Mouse (Mus musculus) heart, embryonic 14.5 days (tissue): ENCODE results near the gene Daam2. TPM values are rescaled to one million over a fixed set of nuclear protein-coding genes. Genes with fewer than 3 reads are reported as not detected.

ENCODE experiments used
- polyA plus RNA-seq: library from polyadenylated mRNA; unstranded; fragments of >200 nt; fragmentation: Nextera tagmentation; extraction: Ambion mirVana; gene quantifications from 2 replicates; pipeline ENCODE4 v1.2.1, GENCODE M21; 2014

Gene Daam2
- polyA plus RNA-seq, 1 experiment from 2014 or later = 4.7 TPM

Other genes starting within 250 kb of the Daam2 start
- gene Mocs1, start 136.0 kb downstream of the Daam2 start, polyA plus RNA-seq = 5.2 and 6.9 TPM in 2 replicates
- 1.9 and 2.8 TPM in 2 replicates for gene Kif6, start 50.8 kb upstream of the Daam2 start, polyA plus RNA-seq